Mouse (Mus musculus) cortical plate, adult 2 months (tissue): Measurements from ENCODE around the gene Ccdc163. TPM values are rescaled to one million over a fixed set of nuclear protein-coding genes. Genes with fewer than 3 reads are reported as not detected.
"Not testable (repeated sequence)": the region's sequence is repeated elsewhere in the genome, so short reads cannot be mapped to it uniquely, and the experiment has no call there.

Source experiments
- H3K27ac ChIP-seq: fragments of 200-500 bp; 2 replicates; pipeline ENCODE4 v1.5.1; 2012; ENCODE audit warnings: low read length, control low read depth, inconsistent platforms; ENCODE audit not compliant: insufficient read depth
- H3K4me1 ChIP-seq: fragments of 200-500 bp; 2 replicates; pipeline ENCODE4 v1.6.1; 2011; ENCODE audit warnings: low read length; ENCODE audit not compliant: control insufficient read depth, insufficient read depth
- H3K4me3 ChIP-seq: fragments of 200-500 bp; 2 replicates; pipeline ENCODE4 v1.5.1; 2011; ENCODE audit warnings: mild to moderate bottlenecking, low read length, control low read depth; ENCODE audit not compliant: insufficient read depth
- CTCF ChIP-seq: fragments of 200-500 bp; IDR thresholded peaks from 2 replicates; pipeline ENCODE4 v1.5.1; 2011; ENCODE audit warnings: mild to moderate bottlenecking, control low read depth, low read length; ENCODE audit not compliant: insufficient read depth; ENCODE audit errors: extremely low read depth
- POLR2A ChIP-seq: fragments of 200-500 bp; IDR thresholded peaks from 2 replicates; pipeline ENCODE4 v1.6.1; 2011; ENCODE audit warnings: mild to moderate bottlenecking, low read length, control low read depth; ENCODE audit not compliant: insufficient read depth; ENCODE audit errors: extremely low read depth
- polyA plus RNA-seq: library from polyadenylated mRNA; depleted of rRNA; stranded (reverse); fragments of >200 nt; gene quantifications from 2 replicates; pipeline ENCODE4 v1.2.3, GENCODE M21; 2012

The Ccdc163 gene
- polyA plus RNA-seq, 1 experiment, result 19.3 TPM

GRCm38 (mm10) chr4:116677808-116678207, 30.5 kb upstream of the Ccdc163 start:
- no peak overlapping the region for H3K4me3 ChIP-seq
- TF ChIP-seq CTCF (no peak), POLR2A (no peak)

GRCm38 (mm10) chr4:116679141-116679540, 29.2 kb upstream of the Ccdc163 start:
- Histone ChIP-seq H3K4me3 (no peak overlapping the region), H3K27ac (no peak overlapping the region), H3K4me1 (no peaks in the 10 kb centered on the region)
- TF ChIP-seq CTCF, result no peak
- TF ChIP-seq POLR2A, result no peak

More at GRCm38 (mm10) chr4:116677808-116678207, 30.5 kb upstream of the Ccdc163 start:
- Histone ChIP-seq H3K4me1 (no peaks in the 10 kb centered on the region), H3K27ac (no peak overlapping the region)

- H3K4me3 ChIP-seq, H3K4me1 ChIP-seq, H3K27ac ChIP-seq: not testable (repeated sequence)
Observed at GRCm38 (mm10) chr4:116680521-116680920, 27.8 kb upstream of the Ccdc163 start.

GRCm38 (mm10) chr4:116683957-116684356, 24.4 kb upstream of the Ccdc163 start:
- Histone ChIP-seq H3K4me3 (no peak overlapping the region), H3K27ac (no peak overlapping the region), H3K4me1 (peaks cover 2% of the 10 kb centered on the region; the same call in 1 of the 2 replicates)
- TF ChIP-seq CTCF, result no peak
- no peak for TF ChIP-seq POLR2A

- H3K4me3 ChIP-seq, result no peak overlapping the region; the same call in 1 of the 2 replicates
Observed at GRCm38 (mm10) chr4:116684665-116685064, 23.6 kb upstream of the Ccdc163 start.

GRCm38 (mm10) chr4:116685402-116686061, 22.8 kb upstream of the Ccdc163 start, which contains the start of gene Prdx1:
Gene Prdx1, plus strand, starts transcription at chr4:116685544.
- TF ChIP-seq CTCF (peak; percentile 72), POLR2A (peak; percentile 94)
- Histone ChIP-seq H3K27ac (peak within 1 kb of the TSS; percentile 81), H3K4me3 (peak within 1 kb of the TSS; percentile 49), H3K4me1 (peaks cover 2% of the 10 kb centered on the region; the same call in 1 of the 2 replicates)

More at GRCm38 (mm10) chr4:116684665-116685064, 23.6 kb upstream of the Ccdc163 start:
- H3K27ac ChIP-seq, result peak overlapping the region; percentile 81
- TF ChIP-seq POLR2A (no peak), CTCF (no peak)
- H3K4me1 ChIP-seq, result peaks cover 2% of the 10 kb centered on the region; the same call in 1 of the 2 replicates

GRCm38 (mm10) chr4:116687041-116687440, 21.3 kb upstream of the Ccdc163 start:
- TF ChIP-seq POLR2A (no peak), CTCF (no peak)
- H3K27ac ChIP-seq, result no peak overlapping the region
- peak overlapping the region; percentile 49 for H3K4me3 ChIP-seq
- peaks cover 2% of the 10 kb centered on the region; the same call in 1 of the 2 replicates for H3K4me1 ChIP-seq

GRCm38 (mm10) chr4:116689309-116689876, 18.9 kb upstream of the Ccdc163 start:
- no peak overlapping the region for H3K4me3 ChIP-seq
- H3K4me1 ChIP-seq, result peaks cover 2% of the 10 kb centered on the region; the same call in 1 of the 2 replicates
- TF ChIP-seq POLR2A, result no peak
- TF ChIP-seq CTCF, result no peak
- no peak overlapping the region for H3K27ac ChIP-seq

GRCm38 (mm10) chr4:116692146-116692545, 16.2 kb upstream of the Ccdc163 start:
- Histone ChIP-seq H3K27ac (no peak overlapping the region), H3K4me3 (no peak overlapping the region), H3K4me1 (no peaks in the 10 kb centered on the region)
- no peak for TF ChIP-seq CTCF
- TF ChIP-seq POLR2A, result no peak

- Histone ChIP-seq H3K4me3 (no peak overlapping the region), H3K27ac (no peak overlapping the region), H3K4me1 (no peaks in the 10 kb centered on the region; the same call in 1 of the 2 replicates)
- no peak for TF ChIP-seq POLR2A
- TF ChIP-seq CTCF, result no peak
Observed at GRCm38 (mm10) chr4:116693785-116694184, 14.5 kb upstream of the Ccdc163 start.
